Mouse (Mus musculus) WW6 (cell line): Measurements from ENCODE around the gene Ifit1bl1.
"Not testable (repeated sequence)": the region's sequence is repeated elsewhere in the genome, so short reads cannot be mapped to it uniquely, and the experiment has no call there.

Experiments
- DNase-seq: peaks from one replicate; pipeline ENCODE4 v3.0.0-alpha.2; 2013; ENCODE audit warnings: low read depth, low spot score

Ifit1bl1 gene

DNA sequence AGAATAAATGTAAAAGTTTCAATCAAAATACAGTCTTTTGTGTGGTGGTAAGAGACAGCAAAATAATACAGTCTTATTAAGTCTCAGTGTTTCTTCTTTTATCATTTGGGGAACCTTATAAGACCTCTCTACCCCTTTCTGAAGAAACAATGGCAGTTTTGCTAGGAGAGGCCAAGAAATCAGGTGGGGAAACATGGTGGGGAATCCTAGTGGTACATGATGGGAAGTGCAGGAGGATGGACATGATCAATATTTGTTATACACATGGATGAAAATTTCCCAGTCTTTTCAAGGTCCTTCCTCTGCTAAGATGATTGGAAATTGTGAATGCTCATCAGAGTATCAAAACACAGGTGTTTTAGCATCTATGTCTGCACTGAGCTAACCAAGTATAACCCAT, 12.8 kb downstream of the Ifit1bl1 start:
- no peak for DNase-seq

DNA sequence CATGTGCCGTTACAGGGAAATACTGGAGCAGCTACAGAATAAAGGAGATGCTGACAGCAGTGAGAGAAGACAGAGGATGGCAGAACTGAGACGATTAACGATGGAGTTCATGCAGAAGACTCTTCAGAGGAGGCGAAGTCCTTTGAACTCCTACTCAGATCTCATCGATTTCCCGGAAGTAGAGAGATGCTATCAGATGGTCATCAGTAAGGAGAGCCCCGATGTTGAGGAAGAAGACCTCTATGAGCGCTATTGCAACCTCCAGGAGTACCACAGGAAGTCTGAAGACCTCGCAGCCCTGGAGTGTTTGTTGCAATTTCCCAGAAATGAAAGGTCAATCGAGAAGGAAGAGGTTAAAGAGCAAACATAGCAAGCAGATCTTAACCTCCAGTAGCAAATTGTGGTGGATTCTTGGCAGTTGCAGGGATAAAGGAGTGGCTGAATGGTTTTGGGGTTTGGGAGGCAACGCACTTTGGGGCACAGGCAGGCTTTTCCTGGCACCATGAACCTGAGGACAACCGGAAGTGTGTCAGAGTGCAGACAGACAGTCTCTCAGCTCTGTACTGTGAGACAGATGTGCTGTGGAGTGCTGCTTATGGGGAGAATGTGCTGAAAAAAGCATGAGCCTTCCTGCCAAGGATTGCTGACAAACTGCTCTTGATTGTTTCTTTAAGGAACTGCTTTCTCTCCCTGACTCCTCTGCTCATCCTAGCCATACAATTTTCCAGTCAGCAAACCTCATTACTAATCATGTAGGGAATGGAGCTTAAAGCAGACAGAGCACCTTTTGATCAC, 13.7 kb downstream of the Ifit1bl1 start:
- not testable (repeated sequence) for DNase-seq

DNA sequence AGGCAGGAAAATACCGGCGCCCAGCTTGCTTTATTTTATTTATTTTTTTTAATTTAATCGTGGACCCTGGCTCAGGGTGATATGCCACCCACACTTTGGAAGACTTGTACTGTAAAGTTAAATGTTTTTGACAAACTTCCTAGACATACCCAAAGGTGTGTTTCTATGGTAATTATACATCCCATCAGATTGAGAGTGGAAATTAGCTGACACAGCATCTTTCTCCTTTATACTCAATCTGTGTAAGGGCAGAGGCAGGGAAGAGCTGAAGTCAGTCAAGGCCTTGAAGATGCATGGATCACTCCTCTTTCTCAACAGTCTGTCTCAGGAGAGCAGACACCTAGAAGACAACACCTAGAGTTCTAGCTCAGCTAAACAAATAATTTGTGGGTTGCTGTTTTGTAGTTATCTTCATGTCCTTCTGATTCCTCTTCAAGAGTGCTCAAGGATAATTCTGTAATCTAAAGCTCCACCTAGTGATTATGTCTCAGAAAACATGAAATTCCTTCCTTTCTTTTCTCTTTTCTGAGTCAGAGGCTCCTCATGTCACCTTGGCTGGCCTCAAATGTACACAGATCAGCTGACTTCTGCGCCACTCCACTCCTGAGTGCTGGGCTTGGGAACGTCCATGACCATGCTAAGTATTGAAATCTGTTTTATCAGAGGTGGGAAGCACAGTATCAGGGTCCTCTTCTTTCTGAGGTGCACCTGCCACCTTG, 15.9 kb downstream of the Ifit1bl1 start:
- DNase-seq = not testable (repeated sequence)

DNA sequence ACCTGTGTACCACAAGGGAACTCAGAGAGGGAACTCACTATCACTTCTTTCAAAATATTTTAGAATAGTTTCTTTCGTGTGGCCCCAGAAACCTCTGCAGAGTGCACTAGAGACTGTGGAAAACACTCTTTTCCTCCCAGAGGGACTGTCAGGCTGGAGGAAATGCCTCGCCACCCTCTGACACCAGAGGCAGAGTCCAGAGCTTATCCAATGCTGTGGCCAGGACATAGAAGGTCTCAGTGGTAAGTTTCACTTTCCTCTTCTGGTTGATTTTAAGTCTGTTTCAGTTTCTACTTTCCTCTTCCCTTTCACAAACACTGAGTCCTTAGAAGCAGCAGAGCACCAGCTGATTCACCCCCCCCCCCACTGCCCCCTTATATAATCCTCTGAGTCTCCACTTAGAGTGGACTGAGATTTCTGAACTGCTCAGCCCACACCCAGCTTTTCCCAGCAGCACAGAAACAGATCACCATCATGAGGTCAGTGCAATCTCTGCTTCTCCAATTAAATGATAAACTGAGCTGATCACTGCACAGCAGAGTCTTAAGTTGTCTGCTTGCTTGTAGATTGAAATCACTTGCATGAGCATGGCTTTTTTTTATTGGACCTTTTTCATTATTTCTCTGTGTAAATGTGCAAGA, 18.5 kb downstream of the Ifit1bl1 start, which contains the start of gene Ifit3:
TSS of gene Ifit3 (plus strand) at position 406 of the 641 bp plus-strand sequence.
- not testable (repeated sequence) for DNase-seq

DNA sequence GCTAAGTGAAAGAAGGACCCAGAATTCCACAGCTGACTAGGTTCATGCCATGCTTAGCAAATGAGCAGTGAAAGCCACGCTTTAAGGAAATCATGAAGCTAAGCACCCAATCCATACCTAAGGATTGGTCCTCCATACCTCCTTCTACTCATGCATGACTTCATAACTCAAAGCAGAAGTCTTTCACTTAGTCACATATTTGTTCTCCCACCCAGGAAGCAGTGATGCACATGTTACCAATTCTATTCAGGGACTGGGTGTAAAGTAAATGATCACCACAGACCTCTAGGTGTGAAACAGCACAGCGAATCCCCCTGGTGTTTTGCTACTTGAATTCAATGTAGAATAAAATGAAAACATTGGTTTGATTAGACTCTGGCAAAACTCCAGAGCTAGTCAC, 19.1 kb downstream of the Ifit1bl1 start:
- not testable (repeated sequence) for DNase-seq

DNA sequence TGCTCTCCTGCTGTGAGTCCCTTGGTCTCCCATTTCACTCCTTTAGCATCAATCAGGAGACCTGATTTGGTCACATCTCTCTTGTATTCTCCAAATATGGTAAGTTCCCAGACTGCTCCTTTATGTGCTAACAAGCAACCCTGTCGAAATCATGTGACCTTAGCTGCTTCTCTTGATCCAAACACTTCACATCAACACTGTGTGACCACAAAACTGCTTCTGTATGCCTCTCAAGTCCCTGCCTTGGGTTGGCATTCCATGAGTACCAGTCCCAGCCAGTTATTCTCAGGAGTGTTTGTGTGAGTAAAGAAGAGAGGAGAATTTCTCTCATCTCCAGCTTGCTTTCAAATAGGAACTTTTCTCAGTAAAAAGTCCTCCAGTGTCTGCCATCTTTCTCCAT, 24.6 kb downstream of the Ifit1bl1 start:
- no peak for DNase-seq

DNA sequence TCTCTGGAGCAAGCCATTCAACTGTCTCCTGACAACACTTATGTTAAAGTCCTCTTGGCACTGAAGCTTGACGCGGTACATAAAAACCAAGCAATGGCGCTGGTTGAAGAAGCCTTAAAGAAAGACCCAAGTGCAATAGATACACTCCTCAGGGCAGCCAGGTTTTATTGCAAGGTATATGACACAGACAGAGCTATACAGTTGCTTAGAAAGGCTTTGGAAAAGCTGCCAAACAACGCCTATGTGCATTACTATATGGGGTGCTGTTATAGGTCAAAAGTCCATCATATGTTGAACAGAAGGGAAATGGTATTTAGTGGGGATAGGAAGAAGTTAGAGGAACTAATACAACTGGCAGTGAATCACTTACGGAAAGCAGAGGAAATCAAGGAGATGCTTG, 28.1 kb downstream of the Ifit1bl1 start:
- no peak for DNase-seq

DNA sequence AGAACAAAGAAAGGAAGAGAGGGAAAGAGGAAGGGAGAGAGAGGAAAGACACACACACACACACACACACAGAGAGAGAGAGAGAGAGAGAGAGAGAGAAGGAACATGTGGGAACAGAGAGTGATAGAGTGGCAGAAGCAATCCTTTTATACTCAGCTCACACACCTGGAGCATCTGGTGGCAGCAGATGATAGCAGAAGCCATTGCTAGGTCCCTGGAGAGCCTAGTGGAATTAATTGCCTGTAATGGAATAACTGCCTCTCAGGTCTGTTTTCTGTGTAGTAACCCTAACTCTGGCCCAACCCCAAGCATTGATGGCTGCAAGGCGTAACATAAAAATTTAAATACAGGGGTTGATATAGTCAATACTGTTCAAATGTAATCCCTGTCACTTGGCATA, 30.7 kb downstream of the Ifit1bl1 start:
- DNase-seq = no peak

DNA sequence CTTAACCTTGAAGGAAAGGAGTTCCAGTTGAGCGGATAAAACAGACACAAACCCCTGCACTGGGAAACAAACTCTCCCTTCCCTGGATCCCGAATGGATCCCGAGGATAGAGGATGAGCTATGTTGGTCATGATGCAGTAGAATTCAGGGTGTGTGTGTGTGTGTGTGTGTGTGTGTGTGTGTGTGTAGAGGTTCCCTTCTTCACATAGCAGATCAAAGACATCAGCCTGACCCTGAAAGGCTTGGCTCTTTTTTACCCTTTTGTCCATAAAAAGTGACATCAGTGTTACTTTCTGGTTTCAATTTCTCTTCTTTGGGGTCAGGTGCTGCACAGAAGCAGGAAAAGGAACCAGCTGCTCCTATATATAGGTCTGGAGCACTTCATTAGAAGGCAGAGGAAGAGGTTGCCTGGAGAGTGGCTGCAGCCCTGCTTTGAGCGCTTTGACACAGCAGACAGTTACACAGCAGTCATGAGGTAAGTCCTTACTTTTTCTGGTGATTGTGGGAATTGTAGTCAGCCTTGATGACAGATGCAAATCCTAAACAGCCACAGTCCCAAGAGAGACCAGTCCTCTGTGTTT, 31.8 kb downstream of the Ifit1bl1 start:
- no peak for DNase-seq

DNA sequence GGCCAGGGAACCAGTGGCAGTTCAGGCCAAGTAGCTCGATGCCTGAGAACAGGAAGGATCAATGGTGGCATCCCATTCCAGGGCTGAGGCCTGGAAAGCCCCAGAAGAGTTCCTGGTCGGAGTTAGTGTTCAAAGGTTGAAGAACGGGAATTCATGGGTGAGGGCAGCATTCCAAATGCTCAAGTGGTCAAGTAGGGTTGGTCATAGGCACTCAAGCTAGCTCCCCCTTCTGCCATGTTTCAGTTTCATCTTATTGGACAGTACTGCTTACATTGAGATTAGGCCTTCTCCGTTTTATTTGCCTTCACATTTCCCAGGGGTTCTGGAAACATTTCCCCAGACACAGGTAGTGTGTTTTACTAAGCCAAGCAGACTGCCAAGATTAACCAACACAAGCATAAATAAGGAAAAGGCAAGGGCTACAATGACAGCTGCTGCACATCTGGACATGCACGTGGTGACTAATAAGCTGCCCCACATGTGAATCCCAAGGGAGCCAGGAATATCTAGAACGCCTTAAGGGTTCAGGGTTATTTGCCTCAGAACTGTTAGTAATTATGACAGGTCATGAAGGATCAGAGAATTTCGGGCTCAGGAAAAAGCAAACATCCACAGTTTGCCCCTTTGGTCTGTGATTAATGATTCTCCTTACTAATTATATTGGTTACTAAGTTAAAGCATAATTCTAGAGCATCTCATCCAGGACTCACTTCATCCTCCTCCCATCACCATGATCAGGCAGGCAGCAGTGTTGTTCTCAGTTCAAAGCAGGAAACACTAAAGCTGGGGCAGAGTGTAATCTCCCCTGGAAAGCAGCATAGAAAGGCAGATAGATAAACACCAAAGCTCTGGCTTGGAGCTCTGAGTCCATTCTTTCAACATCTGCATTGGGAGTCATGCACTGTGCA, 32.5 kb downstream of the Ifit1bl1 start:
- DNase-seq = no peak

DNA sequence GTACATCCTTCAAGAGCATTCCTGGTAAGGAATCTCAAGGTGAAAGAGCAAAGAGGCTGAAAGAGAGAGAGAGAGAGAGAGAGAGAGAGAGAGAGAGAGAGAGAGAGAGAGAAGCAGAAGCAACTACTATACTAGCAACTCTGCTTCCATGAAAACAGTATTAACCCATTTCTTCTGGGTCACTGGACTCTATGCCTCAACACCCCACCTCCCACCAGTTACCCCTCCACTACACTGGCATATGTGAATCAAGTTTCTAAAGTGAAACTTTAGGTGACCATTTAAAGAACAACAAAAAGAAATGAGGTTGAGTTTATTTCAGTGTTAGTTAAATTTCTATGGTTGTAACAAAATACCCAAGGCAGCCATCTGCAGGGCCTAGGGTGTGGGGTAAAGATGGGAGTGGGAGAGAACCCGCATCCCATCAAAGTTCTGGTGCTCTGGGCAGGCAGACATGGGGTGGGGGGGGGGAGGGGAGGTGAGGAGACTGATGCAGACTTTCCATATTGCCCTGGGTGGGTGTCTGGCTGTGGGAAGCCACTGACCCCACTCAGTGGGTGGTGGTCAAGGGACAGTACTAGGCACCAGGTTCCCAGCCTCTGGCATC, 35.5 kb downstream of the Ifit1bl1 start:
- no peak for DNase-seq

DNA sequence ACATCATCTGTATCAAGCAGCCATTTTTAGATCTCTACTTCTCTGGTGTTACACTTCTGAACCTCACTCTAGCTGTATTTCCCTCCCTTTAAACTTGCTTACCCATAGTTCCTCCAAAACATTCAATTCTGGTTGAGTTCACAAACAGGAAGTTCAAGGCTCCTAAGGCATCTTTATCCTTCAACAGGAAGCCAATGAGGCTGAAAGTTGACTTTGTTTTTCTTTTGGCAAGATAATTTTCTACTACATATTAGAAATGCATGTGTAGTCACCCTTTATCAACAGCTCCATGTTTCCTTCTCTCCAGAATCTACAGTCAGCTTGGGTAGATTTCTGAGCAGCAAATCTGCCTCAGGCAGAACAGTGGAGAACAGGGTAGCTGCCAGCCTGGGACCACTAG, 39.2 kb downstream of the Ifit1bl1 start:
- DNase-seq = no peak

DNA sequence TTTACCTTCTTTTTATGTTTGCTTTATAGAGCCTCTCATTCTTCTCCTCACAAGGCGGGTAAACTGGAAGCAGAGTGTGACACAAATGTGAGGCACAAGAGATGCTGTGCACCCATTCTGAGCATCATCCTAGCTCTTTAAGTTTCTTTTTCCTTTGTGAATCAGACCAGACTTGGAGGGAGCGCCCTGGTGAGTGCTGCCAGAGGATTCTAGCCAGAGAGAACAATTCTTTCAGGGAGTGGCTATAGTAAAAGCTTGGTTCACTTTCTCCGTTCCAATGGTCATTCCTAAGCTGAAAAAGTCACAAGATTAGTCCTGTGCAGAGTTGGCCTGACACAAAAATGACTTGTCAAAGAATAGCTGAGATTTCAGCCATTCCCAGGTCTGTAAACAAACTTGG, 45.1 kb downstream of the Ifit1bl1 start:
- no peak for DNase-seq

DNA sequence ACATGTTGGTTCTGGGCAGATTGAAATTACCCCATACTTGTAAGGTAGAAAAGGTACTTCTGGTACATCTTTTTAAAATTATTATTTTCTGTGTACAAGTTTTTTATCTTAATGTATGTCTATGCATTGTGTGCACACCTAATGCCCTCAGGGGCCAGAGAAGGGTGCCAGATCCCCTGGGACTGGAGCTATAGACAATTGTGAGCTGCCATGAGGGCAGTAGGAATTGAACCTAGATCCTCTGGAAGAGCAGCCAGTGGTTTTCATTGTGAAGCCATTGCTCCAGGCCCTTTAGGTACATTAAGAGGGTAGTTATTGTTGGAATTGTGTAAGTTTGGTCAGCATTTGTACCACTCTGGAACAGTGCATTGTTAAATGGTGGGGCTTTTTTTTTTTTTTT, 47.7 kb downstream of the Ifit1bl1 start:
- no peak for DNase-seq

DNA sequence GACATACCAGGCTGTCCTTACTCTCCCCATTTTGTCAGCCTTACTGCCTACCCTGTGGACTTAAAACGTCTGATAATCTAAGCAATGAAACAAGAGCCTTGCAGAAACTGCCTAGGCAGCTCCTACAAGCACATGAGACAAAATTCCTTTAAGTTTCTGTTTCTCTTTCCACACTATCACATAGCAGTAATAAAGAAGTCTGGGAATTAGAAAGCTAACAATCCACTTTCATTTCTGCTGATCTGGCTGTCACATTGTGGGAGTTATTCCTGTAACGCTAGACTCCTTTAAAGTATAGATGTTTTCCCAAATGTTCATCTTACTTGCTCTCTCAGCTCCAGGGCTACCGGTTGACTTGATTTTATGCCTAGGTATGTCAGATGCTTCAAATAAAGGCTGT, 48.2 kb downstream of the Ifit1bl1 start:
- no peak for DNase-seq

DNA sequence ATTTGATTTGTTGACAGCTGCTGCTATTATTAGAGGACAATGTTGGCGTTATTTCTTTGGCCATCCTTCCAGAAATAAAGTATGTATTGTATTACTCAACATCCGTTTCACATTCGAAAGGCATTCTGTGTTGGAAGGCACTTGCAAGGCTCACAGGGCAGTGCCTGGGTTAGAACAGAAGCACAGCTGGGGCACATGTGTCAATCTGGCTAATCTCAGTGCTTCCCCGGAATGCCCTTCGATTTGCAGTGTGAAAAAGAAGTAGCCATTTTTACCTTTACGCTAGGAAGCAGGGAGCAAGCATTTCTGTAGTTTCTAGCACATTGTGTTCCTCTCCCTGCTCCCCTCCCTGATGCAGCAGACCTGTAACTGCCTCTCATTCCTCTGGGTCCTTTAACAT, 48.7 kb downstream of the Ifit1bl1 start:
- no peak for DNase-seq

DNA sequence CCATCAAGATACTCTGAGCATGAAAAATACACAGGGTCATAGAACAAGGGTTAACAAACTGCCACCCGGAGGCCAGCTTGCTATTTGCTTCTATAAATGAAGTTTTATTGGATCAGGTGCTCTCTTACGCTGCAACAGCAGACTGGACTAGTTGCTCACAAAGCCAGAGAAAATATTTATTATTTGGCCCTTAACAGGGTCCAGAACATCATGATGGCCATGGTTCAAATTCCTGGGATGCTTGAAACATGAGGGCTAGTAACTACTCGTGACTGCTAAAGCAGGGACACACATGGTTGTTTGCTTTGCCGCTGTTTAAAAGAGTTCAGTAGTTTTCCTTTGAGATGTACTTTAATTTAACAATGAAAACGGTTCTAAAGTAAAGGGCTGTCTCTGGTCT, 49.8 kb downstream of the Ifit1bl1 start:
- DNase-seq = no peak

DNA sequence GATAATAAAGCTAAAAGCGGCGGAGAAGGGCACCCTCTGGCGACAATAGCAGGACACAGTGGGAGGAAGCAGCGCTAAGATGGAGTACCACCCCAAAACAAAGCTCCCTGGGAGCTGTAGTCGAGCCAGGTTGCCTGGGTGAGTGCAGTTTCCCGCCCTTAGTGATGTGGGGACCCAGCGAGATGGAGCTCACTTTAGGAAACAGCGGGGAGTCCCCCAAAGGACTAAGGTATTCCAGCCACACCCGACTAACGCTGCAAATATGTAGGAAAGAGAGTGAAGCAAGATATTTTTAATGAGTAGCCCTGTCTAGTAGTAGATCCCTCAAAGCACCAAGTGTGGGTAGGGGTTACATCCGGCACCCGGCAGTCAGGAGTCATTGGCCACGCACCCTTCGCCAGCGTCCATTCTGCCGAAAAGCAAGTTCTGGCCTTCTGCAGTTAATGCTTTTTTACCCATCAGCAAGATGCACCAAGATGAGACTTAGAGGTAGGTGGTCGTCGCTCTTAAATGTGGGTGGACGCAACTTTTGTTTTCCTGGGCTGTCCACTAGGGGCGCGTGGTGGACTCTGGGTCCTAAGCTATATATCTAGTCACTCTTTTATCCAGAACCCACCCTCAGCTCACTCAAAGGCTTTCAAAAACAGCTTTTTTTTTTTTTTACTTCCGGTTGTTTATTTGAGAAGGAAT, 51.1 kb downstream of the Ifit1bl1 start, which contains the start of gene Ifit2:
TSS of gene Ifit2 (plus strand) at position 161 of the 690 bp plus-strand sequence.
- DNase-seq = peak; percentile 14

DNA sequence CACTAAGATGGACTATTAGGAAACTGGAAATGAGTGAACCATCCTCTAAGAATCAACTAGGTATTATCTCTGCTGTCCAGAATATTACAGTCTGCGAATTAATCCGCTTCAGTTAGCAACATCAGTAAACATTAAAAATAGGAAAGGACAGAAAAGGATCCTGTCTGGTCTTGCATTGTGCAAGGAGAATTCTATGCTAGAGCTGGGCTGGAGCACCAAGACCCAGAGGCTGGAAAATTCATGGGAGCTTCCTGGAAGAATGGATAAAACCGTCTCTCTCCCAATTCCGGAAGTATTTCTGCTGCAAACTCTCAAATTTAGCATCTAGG, 51.6 kb downstream of the Ifit1bl1 start:
- DNase-seq = no peak

DNA sequence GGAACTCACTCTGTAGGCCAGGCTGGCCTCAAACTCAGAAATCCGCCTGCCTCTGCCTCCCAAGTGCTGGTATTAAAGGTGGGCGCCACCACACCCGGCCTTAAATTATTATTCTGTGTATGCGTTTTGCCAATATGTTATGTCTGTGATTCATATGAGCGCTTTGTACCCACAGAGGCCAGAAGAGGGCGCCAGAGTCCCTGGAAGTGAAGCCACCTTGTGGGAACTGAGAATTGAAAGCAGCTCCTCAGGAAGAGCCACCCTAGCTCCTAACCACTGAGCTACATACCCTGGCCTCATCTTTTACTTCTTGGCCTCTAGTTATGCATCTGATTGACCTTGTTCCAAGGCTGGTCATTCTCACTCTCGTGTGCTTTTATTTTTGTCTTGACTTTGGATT, 53.8 kb downstream of the Ifit1bl1 start:
- peak; percentile 28 for DNase-seq
